Mouse (Mus musculus) neural tube, postnatal 0 days (tissue): Measurements from ENCODE around the gene Mmp11. TPM values are rescaled to one million over a fixed set of nuclear protein-coding genes. Genes with fewer than 3 reads are reported as not detected.

ENCODE experiments used
- polyA plus RNA-seq: library from polyadenylated mRNA; unstranded; fragments of >200 nt; fragmentation: Nextera tagmentation; extraction: Ambion mirVana; gene quantifications from 2 replicates; pipeline ENCODE4 v1.2.1, GENCODE M21; 2015

The Mmp11 gene
- polyA plus RNA-seq: 10.3 and 10.5 TPM in 2 replicates

GRCm38 (mm10) chr10:75935680-75936541, at the start of gene Mmp11:
TSS of gene Mmp11 (minus strand) at chr10:75936496.

GRCm38 (mm10) chr10:75954381-75954811, 18.1 kb upstream of the Mmp11 start, which contains the start of gene Gm5134:
TSS of gene Gm5134 (plus strand) at chr10:75954514.

GRCm38 (mm10) chr10:75942736-75943477, 6.6 kb upstream of the Mmp11 start, which contains the start of gene Vpreb3:
TSS of gene Vpreb3 (plus strand) at chr10:75943057.

DNA sequence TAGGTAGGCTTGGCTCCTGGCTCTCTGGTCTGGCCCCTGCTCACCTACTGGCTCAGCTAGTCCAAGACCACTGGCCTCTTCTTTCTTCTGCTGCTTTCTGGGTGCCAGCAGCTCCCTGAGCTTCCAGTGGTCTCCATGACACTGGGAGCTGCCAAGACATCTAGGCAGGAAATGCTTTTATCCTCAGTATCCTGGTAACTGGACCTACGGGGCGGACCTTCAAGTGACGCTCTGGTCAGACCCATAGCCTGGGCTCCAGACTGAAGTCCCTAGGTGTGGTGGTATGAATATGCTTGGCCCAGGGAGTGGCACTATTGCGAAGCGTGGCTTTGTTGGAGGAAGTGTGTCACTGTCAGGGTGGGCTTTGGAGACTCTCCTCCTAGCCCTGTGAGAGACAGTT, 4.2 kb upstream of the Mmp11 start, which contains the start of gene Gm867:
Gene Gm867, minus strand, starts transcription at position 153 of the 400 bp plus-strand sequence.

GRCm38 (mm10) chr10:75932891-75933290, 3.4 kb downstream of the Mmp11 start, which contains the start of gene Chchd10:
TSS of gene Chchd10 (plus strand) at chr10:75933130.

DNA sequence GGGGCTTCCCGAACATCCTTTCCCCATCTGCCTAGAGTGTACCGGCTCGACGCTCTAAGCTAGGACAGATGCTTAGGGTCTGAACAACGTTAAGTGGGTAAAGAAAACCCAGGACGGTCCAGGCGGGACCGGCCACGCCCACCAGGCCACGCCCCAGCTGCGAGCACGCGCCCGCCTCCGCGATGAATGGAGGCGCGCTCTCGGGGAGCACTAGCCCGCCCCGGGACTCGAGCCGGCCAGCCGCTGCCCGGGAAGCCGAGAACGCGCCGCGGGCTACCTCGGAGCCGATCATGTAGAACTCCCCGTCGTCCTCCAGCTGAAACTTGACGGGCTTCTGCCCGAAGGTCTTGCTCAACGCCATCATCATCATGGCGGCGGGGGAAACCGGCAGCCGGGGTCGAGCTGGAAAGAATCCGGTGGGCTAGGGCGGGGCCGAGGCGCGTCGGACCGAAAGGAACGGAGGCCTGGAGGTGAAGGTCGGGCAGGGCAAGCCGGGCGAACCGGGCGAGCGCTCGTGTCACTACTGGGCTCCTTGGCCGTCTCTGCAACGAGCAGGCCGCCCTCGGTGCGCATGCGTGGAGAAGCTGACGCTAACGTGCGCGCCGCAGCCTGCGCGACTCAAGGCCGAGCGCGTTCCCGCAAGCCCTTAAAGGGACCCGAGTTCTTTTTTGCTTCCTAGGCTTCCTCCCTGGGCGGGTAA, 15.1 kb downstream of the Mmp11 start, which contains the start of gene Smarcb1:
Gene Smarcb1, minus strand, starts transcription at position 592 of the 700 bp plus-strand sequence.

GRCm38 (mm10) chr10:75893089-75893750, 43.1 kb downstream of the Mmp11 start, which contains the start of gene Derl3:
TSS of gene Derl3 (plus strand) at chr10:75893413.

Other genes starting within 250 kb of the Mmp11 start
- 28.6 and 30.3 TPM in 2 replicates for gene Cabin1, start 172.2 kb downstream of the Mmp11 start, polyA plus RNA-seq
- gene Ddt, start 163.1 kb downstream of the Mmp11 start, polyA plus RNA-seq: 128 and 167 TPM in 2 replicates
- not detected in 2 replicates for gene Gm20441, start 155.5 kb downstream of the Mmp11 start, polyA plus RNA-seq
- gene Gstt3, start 155.1 kb downstream of the Mmp11 start, polyA plus RNA-seq: 2.0 and 2.7 TPM in 2 replicates
- 20.0 and 24.8 TPM in 2 replicates for gene Gstt1, start 137.9 kb downstream of the Mmp11 start, polyA plus RNA-seq
- gene Gstt4, start 114.0 kb downstream of the Mmp11 start, polyA plus RNA-seq: not detected in 2 replicates
- gene Gstt2, start 99.1 kb downstream of the Mmp11 start, polyA plus RNA-seq: 9.0 and 9.8 TPM in 2 replicates
- 1,854 and 1,938 TPM in 2 replicates for gene Mif, start 76.3 kb downstream of the Mmp11 start, polyA plus RNA-seq
- 0.65 and 1.5 TPM in 2 replicates for gene Derl3, start 43.1 kb downstream of the Mmp11 start, polyA plus RNA-seq
- gene Smarcb1, start 14.9 kb downstream of the Mmp11 start, polyA plus RNA-seq: 176 and 183 TPM in 2 replicates
- 372 and 376 TPM in 2 replicates for gene Chchd10, start 3.4 kb downstream of the Mmp11 start, polyA plus RNA-seq
- 1.7 and 2.3 TPM in 2 replicates for gene Gm867, start 4.2 kb upstream of the Mmp11 start, polyA plus RNA-seq
- 1.5 TPM in 1 of 2 replicates, not detected in the other for gene Vpreb3, start 6.6 kb upstream of the Mmp11 start, polyA plus RNA-seq
- gene Gm5134, start 18.0 kb upstream of the Mmp11 start, polyA plus RNA-seq: not detected in 2 replicates
- gene Zfp280b, start 96.2 kb upstream of the Mmp11 start, polyA plus RNA-seq: 7.8 and 10.4 TPM in 2 replicates
- not detected in 2 replicates for gene Slc5a4b, start 174.5 kb upstream of the Mmp11 start, polyA plus RNA-seq
- gene Slc5a4a, start 211.0 kb upstream of the Mmp11 start, polyA plus RNA-seq: 0.14 TPM in 1 of 2 replicates, not detected in the other